Mouse (Mus musculus): ENCODE data around the gene Gm20517.

Gene Gm20517

DNA sequence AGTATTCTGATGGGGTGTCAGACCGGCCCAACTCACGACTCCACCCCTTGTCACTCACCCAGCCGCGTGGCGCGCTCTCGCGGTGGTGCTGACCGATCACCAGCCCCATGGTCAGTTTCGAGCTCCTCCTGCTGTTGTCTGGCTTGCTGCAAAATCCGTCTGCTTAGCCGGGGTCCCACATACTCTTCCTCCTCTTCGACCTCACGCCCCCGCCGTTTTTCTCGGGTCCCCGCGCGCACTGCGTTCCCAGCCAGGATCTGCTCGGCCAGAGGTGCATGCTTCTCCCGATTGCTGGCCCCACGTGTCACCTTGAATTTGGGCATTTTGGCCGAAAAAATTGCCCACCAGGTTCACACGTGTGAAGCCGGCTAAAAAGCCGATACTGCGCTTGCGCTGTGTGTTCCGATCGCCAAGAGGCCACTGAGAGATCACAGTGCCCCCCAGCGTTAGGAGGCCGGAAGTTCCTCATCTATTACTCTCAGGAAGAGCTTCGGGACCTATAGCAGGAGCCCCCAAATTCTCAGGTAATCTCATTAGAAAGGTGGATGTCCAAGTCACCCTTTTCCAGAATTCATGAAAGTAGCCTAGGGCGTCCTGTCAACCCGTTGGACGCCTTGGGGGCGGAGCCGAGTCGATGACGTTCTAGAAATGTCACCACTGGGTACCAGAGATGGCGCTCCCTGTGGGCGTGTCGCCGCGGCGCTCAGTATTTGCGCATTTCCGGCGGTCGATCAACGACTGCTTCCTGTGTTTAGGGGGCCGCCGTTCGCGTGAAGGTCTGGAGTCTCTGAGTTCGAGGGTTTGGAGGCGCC lies at the start of gene Gm20517, which contains the start of the genes Bysl and Med20:
Gm20517 (plus strand) TSS at position 741 of the 812 bp plus-strand sequence.
Bysl (minus strand) TSS at position 644 of the 812 bp plus-strand sequence.
Med20 (plus strand) TSS at position 734 of the 812 bp plus-strand sequence.
- DNase-seq = peak; percentile 94

DNA sequence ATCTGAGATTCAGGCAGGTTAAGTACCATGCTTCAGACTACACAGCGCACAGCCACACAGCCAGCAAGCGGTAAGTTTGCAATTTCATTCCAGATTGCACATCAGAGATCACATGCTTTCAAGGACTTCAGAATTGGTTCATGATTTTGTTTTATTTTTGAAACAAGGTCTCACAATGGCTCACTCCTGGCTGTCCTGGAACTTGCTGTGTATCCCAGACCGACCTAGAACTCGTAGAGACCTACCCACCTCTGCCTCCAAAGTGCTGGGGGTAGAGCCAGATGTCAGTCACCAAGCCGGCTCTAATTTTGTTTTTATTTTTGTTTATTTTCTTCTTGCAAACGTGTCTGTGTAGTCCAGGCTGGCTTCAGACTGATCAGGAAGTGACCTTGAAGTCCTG lies 48.5 kb upstream of the Gm20517 start:
- no peak for DNase-seq

DNA sequence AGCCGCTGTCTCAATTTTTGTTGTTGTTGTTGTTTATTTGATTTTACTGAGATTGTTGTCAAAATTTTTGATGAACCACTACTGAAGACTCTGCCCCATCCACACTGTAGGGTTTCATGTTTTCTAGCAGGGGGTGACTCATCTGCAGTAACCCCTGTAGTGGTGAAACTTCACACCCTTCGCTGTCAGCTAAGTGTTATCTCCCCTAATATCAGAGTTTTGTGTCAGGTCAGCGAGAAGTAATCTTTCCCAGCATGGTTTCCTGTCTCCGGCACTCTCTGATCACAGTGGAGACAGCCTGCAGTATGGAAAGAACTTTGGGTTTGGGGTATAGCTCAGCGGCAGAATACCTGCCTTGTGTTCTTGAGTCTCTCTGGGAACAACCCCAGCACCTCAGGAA lies 46.8 kb upstream of the Gm20517 start:
- no peak for DNase-seq

DNA sequence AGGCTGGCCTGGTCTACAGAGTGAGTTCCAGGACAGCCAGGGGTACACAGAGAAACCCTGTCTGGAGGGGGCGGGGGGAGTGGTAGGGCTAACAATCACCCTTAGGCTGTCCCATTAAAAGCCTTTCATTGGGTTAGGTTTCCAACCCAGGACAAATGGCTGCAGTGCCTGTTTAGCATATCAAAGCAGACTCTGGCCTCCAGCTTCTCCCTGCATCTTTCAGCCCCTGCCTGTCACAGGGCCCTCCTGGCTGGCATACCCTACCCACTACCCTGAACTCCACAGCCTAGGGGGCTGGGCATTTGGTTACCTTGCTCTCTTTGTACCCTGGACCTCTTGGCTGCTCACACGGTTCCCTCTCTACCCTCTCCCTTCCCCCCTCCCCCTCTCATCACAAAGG lies 45.3 kb upstream of the Gm20517 start:
- no peak for DNase-seq

DNA sequence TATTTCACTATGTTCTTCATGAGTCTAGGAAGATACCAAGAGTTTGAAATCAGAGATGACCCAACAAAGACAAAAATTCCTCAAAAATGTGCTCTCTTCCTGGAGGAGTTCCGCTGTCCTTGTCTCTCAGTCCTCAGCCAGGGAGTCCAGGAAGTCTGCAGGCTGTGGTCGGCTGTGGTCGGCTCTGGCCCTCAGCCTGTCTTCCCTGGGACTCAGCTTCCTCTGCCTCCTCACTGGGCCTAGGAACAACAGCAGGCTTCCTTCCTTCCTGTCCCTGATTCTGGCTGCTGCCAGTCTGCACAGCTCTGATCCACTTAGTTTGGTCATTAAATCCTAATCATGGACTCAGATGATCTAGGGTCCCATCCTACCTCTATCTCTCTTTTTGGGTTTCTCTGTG lies 44.1 kb upstream of the Gm20517 start:
- DNase-seq = peak; percentile 61

DNA sequence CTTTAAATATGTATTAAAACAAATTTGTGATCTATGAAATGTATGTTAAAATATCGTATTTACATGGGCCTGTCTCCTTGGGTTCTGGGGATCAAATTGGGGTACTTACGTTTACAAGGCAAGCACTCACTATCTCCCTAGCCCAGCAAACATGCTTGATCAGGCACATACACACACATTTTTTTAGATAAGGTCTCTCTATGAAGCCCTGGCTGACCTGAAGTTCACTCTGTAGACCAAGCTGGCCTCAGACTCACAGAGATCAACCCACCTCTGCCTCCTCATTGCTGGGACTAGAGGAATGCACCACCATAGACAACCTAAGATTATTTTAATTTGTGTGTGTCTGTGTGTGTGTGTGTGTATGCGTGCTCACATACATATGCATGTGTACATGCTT lies 43.0 kb upstream of the Gm20517 start:
- no peak for DNase-seq

DNA sequence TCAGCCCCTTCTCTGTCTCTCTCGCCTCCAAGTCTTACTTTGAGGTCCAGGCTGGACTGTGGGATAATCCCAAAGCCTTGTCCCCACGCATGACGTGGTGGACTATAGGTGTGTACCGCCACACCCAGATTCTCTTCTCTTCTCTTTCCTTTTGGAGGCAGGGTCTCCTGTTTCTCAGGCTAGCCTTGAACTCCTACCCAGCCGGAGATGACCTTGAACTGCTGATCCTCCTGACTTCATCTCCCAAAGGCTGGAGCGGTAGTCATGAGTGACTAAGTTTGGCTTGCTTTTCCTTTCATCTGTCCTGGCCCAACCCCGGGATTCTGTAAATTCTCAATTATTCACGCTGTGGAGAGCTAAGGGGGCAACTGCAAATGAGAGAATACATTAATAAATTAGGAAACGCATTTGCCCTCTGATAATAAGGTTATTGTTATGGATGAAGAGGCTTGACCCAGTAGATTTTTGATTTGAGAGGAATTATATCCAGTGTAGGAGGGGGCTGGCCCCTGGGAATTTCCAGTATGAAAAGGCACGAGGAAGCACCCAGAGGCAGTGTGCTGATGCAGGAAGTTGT lies 42.4 kb upstream of the Gm20517 start:
- DNase-seq = no peak

DNA sequence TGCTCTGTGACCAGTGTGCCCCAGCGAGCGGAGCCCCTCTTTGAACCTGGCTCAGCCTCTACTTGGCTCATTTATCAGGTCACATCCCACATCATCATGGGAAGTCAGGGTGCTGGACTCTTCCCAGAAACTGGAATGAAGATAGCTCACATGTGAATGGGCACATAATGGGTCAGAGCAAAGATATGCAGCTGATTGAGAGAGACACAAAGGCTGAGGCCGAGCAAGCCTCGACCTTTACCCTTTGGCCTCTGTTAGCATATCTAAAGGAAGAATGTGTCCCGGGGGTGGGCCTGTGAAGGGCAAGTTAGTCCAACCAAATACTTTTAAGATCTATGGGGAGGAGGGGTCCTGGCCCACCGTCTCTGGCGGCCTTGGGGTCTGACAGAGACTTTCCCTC lies 39.8 kb upstream of the Gm20517 start:
- DNase-seq = no peak

DNA sequence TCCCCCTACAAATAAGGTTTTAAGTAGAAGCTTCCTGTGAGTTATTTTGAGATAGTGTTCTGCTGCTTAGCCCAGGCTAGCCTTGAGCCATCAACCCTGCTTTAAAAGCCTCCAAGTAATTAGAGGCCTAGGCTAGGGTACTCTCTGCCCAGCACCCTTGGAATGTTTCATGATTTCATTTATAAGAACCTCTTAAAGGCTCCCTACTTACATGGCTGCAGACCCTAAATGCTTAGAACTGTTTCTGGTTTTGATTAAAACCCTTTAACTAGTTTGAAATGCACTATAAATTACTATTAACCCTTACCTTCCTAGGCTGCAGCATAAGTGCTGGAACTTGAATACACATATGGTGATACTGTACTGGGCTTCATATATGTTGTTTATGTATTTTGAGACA lies 39.0 kb upstream of the Gm20517 start:
- no peak for DNase-seq

DNA sequence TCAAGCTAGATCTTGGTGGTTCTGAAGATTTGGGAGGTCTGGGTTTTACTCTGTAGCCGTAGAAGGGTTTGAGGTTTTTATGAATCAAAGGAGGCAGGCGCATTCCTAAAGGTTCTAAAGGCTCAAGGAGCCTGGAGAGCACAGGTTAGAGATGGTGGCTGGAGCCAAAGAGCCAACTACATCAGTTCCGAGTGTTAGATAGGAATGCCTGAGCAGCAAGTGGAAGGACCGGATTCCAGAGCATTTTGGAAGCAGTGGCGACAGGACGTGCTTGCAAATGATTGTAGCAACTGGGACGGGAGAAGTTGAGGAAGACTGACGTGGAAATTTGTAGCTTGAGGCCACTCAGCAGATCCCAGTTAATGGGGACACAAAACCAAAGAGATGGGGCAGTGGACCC lies 37.4 kb upstream of the Gm20517 start:
- DNase-seq = no peak

DNA sequence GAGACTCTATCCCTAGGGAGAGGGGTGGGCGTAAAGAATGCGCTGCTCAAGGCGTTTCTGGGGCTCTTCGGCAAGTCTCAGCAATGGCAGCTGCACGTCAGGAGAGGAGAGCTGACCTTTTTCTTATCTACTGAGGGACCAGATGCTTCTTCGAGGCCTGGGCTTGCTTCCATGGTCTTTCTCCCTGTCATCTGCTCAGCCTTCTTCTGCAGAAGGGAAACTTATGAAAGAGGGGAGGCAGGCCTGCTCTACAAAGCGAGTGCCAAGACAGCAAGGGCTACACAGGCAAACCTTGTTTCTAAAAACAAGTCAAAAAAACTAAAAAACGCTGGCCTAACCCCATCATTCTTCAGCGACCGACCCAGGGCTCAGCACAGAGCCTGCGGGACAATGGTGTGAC lies 36.6 kb upstream of the Gm20517 start:
- DNase-seq = no peak

DNA sequence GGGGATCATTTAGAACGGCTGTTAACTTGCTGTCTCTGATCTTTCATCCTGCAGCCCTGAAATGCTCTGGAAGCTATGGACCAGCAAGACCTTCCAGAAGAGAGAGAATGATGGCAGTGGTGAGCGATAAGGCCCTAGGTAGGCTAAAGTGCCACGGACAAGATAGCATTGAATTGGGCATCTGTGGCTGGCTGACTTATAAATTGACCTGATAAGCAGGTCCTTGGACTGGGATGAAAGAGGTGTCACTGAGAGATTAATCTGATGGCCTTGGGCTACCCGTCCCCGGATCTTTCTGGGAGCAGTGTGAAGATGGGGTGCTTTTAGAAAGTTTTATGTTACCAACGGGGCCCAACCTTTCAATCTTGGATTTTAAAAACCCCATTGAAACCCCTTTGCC lies 32.7 kb upstream of the Gm20517 start:
- DNase-seq = no peak

DNA sequence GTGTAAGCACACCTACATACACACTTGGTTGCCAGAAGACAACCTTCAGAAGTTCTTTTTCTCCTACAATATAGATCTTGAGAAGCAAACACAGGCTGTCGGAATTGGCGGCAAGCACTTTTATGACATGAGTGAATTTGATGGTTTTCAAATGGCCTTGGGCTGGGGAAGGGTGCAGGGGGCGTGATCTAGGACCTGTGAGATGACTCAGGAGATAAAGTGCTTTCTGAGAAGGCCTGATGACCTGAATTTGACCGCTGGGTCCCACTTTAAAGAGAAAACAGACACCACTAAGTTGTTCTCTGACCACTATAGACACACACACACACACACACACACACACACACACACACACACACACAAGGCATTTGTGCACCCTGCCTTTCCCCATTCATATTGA lies 30.4 kb upstream of the Gm20517 start:
- no peak for DNase-seq

DNA sequence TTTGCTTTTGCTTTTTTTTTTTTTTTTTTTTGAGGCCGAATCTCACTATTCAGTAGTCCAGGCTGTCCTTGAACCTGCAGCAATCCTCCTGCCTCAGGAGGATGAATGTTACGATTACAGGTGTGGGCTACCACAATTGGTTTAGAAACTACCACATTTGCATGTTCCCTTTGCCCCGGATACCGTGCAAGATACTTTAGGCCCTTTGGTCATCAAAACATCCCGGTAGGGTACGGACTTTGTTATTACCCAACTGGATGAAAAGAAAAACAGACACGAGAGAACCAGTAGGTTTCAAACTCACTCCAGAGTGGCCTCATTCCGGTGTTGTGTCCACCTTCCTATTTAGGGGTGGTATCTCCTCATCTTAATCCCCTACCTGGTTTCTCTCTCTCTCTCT lies 22.9 kb upstream of the Gm20517 start:
- no peak for DNase-seq

DNA sequence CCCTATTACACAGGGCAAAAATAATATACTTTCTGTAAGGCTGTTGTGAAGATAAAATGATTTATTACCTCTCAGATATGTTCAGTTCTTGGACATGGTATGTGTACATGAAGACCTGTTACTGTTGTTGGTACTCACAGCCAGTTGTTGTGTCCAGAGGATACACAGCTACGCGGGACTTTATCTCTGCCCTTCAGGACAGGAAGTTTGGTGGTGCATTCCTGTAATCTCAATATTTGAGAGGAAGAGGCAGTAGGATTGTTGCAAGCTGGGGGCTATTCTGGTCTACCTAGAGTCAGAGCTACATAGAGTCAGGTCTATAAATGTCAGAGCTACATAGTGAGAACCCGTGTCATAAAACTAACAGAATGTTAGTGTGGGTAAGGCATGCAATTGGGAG lies 20.3 kb upstream of the Gm20517 start:
- DNase-seq = no peak

DNA sequence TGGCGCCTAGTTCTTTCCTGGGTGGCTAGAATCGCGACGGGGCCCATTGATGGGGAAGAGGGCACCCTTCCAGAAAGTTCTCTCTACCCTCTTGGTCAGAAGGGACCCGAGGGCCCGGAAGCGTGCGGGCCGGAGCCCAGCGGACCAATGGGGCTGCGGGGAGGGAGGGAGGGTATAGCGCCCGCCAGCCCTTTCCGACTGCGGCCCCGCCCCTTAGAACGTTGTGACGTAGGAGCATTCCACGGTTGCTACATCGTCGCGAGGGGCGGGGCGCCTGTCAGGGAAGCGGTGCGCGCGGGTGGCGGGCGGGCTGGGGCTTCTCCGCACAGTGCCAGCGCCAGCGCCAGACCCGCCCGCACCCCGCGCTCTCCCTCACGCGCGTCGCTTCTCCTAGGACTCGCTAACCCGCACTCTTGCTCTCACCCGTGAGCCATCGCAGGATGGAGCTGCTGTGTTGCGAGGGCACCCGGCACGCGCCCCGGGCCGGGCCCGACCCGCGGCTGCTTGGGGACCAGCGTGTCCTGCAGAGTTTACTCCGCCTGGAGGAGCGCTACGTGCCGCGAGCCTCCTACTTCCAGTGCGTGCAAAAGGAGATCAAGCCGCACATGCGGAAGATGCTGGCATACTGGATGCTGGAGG lies 18.1 kb upstream of the Gm20517 start:
- peak; percentile 90 for DNase-seq

DNA sequence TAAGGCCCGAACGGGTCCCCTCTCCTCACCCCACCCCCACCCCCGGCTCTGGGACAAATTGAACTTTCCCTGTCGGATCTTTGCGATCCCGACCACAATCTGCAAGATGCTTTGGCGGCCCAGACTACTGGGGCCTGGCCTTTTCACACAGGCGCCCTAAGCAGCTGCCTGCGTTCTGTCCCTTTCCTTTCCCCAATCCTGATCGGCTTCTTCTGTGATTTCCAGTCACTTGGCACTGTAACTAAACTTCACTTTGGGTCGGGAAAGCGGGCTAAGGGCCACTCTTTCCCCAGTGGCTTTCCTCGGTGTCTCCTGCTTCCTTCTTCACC lies 17.6 kb upstream of the Gm20517 start:
- no peak for DNase-seq

DNA sequence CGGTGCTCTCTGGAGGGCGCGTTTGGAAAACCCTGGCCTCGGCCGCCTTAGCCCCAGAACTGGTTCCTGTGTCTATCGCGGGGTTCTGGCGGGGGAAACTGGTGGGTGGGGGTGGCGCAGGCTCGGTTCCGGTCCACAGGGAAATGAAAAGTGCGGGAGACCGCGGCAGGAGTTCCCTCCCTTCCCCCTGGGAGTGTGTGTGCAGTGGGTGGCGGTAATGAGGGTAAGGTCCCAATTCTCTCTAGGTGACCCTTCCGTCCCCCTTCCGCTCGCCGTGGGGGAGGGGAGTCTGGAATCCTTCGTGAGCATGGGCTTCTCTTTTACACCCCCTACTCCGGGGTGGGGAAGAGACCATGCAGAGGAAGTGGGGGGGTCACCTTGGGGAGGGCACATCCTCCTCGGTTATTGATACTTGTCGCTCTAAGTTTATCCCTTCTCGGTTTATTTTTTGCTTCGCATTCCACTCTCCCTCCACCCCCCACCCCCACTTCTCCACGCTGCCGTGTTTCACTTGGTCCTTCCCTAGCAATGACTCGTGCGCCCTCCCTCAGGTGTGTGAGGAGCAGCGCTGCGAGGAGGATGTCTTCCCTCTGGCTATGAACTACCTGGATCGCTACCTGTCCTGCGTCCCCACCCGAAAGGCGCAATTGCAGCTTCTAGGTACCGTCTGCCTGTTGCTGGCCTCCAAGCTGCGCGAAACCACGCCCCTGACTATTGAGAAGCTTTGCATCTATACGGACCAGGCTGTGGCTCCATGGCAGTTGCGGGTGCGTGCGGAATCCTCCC lies 17.0 kb upstream of the Gm20517 start:
- peak; percentile 59 for DNase-seq

DNA sequence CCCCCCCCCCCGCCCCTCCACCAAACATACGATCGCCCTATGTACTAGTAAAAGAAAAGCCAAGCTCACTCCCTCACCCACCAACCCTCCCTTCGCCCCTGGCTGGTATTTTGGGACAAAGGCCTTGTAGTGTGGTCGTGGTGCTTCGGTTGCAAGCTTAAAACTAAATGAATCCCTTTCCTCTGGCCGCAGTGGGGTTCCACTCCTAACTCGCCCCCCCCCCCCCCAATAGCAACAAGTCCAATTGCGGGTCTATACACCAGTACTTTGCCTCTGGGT lies 16.5 kb upstream of the Gm20517 start:
- DNase-seq = no peak

DNA sequence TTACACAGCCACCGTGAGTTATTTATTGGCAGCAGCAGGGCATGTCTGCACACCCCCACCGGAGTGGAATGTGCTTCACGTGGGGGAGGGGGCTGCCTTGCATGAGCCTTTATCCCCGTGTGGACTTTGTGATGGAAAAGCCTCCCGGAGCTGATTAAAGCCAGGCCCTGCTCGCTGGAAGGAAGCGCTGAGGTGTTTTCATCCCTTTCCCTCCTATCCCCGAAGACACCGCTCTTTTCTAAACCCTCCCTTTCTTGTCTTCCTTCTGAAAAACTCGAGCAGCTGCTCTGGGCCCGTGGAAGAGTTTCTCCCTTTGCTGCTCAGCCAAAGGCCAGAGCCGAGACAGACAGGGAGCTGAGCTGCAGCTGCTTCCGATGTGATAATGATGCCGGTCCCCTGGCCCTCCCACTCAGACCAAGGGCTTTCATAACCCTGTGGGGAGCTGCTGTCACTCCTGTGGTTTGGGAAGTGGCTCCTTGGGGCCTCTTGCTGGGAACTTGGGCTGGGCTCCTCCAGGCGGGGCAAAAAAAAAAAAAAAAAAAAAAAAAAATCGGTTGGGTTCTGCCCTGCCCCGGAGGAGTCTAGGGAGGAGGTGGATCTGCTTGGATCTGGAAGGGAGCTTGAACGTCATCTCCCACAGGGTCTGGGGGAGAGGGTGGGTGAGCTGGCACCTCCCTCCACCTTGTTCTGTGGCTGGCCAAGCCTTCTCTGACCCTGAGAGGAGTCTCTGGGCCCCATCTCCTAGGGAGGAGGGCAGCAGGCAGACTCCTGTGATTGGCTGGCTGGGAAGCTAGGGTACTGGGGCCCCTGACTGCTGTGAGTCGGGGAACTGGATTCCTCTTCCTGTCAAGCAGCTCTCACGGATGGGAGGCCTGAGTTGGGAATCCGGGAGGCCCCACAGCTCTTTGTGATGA lies 15.9 kb upstream of the Gm20517 start:
- DNase-seq = peak; percentile 81

DNA sequence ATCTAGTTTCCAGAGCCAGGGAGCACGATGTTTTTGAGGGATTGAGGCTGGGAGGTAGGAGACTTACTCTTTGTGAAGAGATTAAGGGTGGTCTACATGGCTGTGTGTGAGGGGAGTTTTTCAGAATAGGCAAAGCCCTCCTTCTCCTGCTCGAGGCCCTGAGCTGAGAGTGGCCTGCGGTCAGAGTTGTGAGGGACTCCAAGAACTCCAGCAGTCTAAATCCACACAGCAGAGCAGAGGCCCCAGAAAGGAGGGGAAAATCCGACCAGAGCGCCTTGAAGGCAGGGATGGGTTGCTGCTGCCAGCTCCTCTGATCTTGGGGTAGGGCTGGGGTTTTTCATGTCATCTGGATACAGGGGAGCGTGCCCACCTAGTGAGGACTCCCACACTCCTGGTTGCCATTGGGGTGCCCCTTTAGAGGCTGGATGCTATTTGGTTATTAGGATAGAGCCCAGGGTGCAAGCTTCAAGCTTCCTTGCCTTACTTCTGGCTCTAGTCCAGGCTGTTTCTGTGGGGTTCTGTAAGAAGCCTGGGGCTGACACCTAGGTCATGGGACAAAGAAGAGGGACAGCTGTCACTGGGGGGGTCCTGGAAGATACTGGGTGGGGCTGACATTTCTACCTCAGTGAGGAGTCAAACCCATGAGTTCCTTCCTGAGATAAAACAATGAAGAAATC lies 15.1 kb upstream of the Gm20517 start:
- no peak for DNase-seq

DNA sequence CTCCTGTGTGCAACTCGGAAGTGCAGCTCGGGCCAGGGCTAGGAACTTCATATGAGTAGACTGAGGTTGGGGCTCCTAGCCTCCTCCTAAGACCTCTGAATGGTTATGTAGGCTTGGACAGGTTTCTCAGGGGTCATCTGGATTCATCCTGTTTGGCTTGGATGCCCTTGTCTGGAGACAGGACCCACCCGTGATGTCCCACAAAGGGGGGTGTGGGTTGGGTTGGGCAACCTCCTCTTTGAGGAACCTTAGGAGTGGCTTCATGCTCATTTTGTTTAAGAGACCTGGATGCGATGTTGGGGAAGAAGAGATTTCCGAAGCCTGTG lies 14.6 kb upstream of the Gm20517 start:
- no peak for DNase-seq

Data from kidney, adult 11 months (tissue).